Mouse (Mus musculus): ENCODE measurements around the gene Jaml.
A peak's percentile ranks its signal among the peaks of the same experiment; 100 is the strongest.

Jaml gene

GRCm38 (mm10) chr9:45125211-45125610, 46.2 kb downstream of the Jaml start:
- no peak for DNase-seq

- peak; percentile 62 for DNase-seq
Measured at GRCm38 (mm10) chr9:45126941-45127340, 48.0 kb downstream of the Jaml start.

- DNase-seq = peak; percentile 51
Measured at GRCm38 (mm10) chr9:45130119-45130518, 51.1 kb downstream of the Jaml start.

GRCm38 (mm10) chr9:45133484-45134310, 54.7 kb downstream of the Jaml start:
- peak; percentile 84 for DNase-seq

GRCm38 (mm10) chr9:45136442-45137169, 57.6 kb downstream of the Jaml start:
- no peak for DNase-seq

- DNase-seq = peak; percentile 79
Measured at GRCm38 (mm10) chr9:45138191-45139032, 59.4 kb downstream of the Jaml start, which contains the start of gene Scn4b. Gene Scn4b, plus strand, starts transcription at chr9:45138395.

- DNase-seq = no peak
Measured at GRCm38 (mm10) chr9:45139082-45139481, 60.1 kb downstream of the Jaml start.

GRCm38 (mm10) chr9:45140945-45141344, 62.0 kb downstream of the Jaml start:
- no peak for DNase-seq

GRCm38 (mm10) chr9:45142686-45143085, 63.7 kb downstream of the Jaml start:
- DNase-seq = no peak

GRCm38 (mm10) chr9:45145533-45146266, 66.7 kb downstream of the Jaml start:
- DNase-seq = peak; percentile 43

- peak; percentile 90 for DNase-seq
Measured at GRCm38 (mm10) chr9:45146267-45146597, 67.2 kb downstream of the Jaml start.

- peak; percentile 50 for DNase-seq
Measured at GRCm38 (mm10) chr9:45150933-45151332, 72.0 kb downstream of the Jaml start.

GRCm38 (mm10) chr9:45153361-45153760, 74.4 kb downstream of the Jaml start:
- peak; percentile 72 for DNase-seq
